Mouse (Mus musculus) olfactory bulb, adult 2 months (tissue): ENCODE measurements around the gene Casq2.

Source experiments
- CTCF ChIP-seq: fragments of 200-500 bp; IDR thresholded peaks from 2 replicates; pipeline ENCODE4 v1.5.1; 2012; ENCODE audit warnings: low read depth, mild to moderate bottlenecking, low read length, moderate library complexity; ENCODE audit not compliant: insufficient read depth
- POLR2A ChIP-seq: fragments of 200-500 bp; IDR thresholded peaks from 2 replicates; pipeline ENCODE4 v1.6.1; 2012; ENCODE audit warnings: mild to moderate bottlenecking, low read depth, low read length, moderate library complexity; ENCODE audit not compliant: insufficient read depth

- TF ChIP-seq POLR2A (no peak), CTCF (no peak)
These were observed 95.0 kb downstream of the Casq2 start for GRCm38 (mm10) chr3:102181191-102181590.
